Mouse (Mus musculus) skeletal muscle tissue, adult 2 months (tissue): ENCODE results near the gene Ptpn14.

ENCODE experiments used
- DNase-seq: peaks from one replicate; pipeline ENCODE4 v3.0.0-alpha.2; 2012; ENCODE audit warnings: low read depth, low spot score

The Ptpn14 gene

GRCm38 (mm10) chr1:189866621-189867020, 138.6 kb downstream of the Ptpn14 start:
- DNase-seq, result no peak

- DNase-seq, result no peak
Observed at GRCm38 (mm10) chr1:189867034-189867433, 139.0 kb downstream of the Ptpn14 start.

- no peak for DNase-seq
Observed at GRCm38 (mm10) chr1:189867497-189867896, 139.4 kb downstream of the Ptpn14 start.

GRCm38 (mm10) chr1:189868036-189868435, 140.0 kb downstream of the Ptpn14 start:
- no peak for DNase-seq

- DNase-seq, result no peak
Observed at GRCm38 (mm10) chr1:189869651-189870270, 141.7 kb downstream of the Ptpn14 start.

- DNase-seq, result no peak
Observed at GRCm38 (mm10) chr1:189870539-189870938, 142.5 kb downstream of the Ptpn14 start.

- no peak for DNase-seq
Observed at GRCm38 (mm10) chr1:189871625-189872024, 143.6 kb downstream of the Ptpn14 start.

- DNase-seq, result no peak
Observed at GRCm38 (mm10) chr1:189872050-189872449, 144.0 kb downstream of the Ptpn14 start.

GRCm38 (mm10) chr1:189873591-189873990, 145.5 kb downstream of the Ptpn14 start:
- no peak for DNase-seq

GRCm38 (mm10) chr1:189875439-189875861, 147.4 kb downstream of the Ptpn14 start:
- DNase-seq, result no peak

- DNase-seq, result no peak
Observed at GRCm38 (mm10) chr1:189876162-189876561, 148.1 kb downstream of the Ptpn14 start.

GRCm38 (mm10) chr1:189879212-189879611, 151.1 kb downstream of the Ptpn14 start:
- no peak for DNase-seq

GRCm38 (mm10) chr1:189879965-189880364, 151.9 kb downstream of the Ptpn14 start:
- DNase-seq, result peak; percentile 39

GRCm38 (mm10) chr1:189880745-189881144, 152.7 kb downstream of the Ptpn14 start:
- DNase-seq, result no peak

- DNase-seq, result no peak
Observed at GRCm38 (mm10) chr1:189882886-189883285, 154.8 kb downstream of the Ptpn14 start.

GRCm38 (mm10) chr1:189883531-189884170, 155.6 kb downstream of the Ptpn14 start:
- DNase-seq, result no peak

GRCm38 (mm10) chr1:189884951-189885350, 156.9 kb downstream of the Ptpn14 start:
- DNase-seq, result no peak

GRCm38 (mm10) chr1:189885975-189886374, 157.9 kb downstream of the Ptpn14 start:
- DNase-seq, result no peak

- DNase-seq, result peak; percentile 69
Observed at GRCm38 (mm10) chr1:189887518-189887917, 159.4 kb downstream of the Ptpn14 start.

- DNase-seq, result no peak
Observed at GRCm38 (mm10) chr1:189888749-189889148, 160.7 kb downstream of the Ptpn14 start.

- no peak for DNase-seq
Observed at GRCm38 (mm10) chr1:189894191-189894590, 166.1 kb downstream of the Ptpn14 start.

- DNase-seq, result no peak
Observed at GRCm38 (mm10) chr1:189897861-189898260, 169.8 kb downstream of the Ptpn14 start.

GRCm38 (mm10) chr1:189898708-189899107, 170.6 kb downstream of the Ptpn14 start:
- peak; percentile 77 for DNase-seq
